Mouse (Mus musculus) urinary bladder, postnatal 36 days (tissue): ENCODE results near the gene Gm21970.
"Not testable (repeated sequence)": the region's sequence is repeated elsewhere in the genome, so short reads cannot be mapped to it uniquely, and the experiment has no call there.

ENCODE experiments used
- DNase-seq, 2 experiments: peaks; one replicate each; pipeline ENCODE4 v3.0.0; 2022; ENCODE audit warnings: low spot score in 2 of 2, mixed read lengths in 1 of 2

Gene Gm21970

DNA sequence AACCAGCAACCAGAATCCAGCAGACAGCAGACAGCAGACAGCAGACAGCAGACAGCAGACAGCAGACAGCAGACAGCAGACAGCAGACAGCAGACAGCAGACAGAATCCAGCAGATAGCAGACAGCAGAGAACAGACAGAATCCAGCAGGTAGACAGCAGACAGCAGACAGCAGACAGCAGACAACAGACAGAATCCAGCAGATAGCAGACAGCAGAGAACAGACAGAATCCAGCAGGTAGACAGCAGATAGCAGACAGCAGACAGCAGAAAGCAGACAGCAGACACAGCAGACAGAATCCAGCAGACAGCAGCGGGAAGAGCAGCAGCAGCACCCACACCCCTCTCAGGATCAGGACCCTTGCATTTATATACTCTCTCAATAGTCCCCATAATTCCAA is 47.1 kb downstream of the Gm21970 start:
- not testable (repeated sequence) for DNase-seq

DNA sequence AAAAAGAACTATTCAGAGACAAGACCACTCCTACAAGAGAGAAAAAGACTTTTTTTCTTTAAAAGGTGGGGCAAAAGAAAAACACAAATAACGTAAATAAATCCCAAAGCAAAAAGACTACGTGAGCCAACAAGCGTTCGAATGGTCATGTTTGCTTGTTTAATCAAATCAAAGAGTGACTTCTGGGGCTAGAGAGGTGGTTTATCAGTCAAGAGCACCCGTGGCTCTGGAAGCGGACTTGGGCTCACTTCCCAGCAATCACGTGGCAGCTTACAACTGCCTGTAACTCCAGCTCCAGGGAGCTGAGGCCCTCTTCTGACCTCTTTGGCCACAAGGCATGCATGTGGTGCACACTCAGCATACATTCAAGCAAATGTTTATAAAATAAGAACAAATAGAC is 49.8 kb downstream of the Gm21970 start:
- peak in 1 of 2 experiments; percentile 57 for DNase-seq

DNA sequence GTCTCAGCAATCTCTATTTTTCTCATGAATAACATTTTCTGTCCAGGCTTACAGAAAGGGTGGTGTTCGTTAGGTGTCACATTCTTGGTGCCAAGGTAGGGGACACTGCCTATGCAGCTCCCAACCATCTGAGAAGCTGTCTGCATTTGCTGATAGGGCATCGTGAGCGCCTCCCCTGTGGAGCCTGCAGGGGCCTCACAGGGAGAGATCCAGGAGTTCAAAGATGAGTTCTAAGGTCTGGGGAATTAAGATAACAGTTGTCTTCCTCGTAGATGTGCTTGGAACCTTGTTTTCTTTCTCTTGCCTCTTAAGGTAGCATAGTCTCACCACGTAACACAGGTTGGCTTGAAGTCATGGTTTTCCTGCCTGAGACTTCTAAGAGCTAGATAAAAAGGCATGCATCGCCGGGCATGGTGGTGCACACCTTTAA is 50.3 kb downstream of the Gm21970 start:
- DNase-seq: no peak

DNA sequence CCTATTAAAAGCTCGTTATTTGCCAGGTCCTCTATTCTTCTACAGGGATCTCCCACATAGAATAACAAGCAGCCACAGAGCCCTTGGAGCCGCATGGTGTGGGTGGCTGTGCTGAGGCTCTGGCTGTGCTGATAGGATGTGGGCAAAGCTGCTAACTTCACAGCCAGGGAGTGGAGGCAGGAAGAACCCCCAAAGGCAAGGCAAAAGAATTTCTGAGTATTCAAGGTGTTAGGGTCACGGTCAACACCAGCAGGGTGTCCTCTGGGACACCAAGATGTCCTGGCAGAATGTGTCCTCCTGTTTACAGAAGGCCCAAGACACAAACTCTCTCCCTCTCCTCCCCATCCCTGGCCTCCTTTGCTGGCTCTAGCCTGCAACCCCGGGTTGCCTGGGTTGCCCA is 50.9 kb downstream of the Gm21970 start:
- DNase-seq: no peak

DNA sequence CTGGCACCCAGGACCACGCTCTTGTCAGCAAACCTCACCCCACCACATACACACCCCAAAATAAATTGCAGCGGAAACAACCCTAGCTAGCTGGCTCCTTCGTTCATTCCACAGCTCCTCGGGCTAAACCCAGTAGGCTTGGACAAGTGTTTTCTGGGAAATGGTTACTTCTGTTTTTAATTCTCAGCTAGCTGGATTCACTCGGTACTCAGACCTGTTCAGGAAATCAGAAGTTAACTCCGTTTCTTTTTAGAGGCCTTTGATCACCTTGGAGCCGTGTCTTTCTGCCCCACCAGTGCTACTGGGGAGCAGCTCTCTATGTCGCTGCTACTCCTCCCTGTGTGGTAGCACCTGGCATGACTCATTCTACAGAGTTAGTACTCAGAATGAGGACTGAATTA is 51.7 kb downstream of the Gm21970 start:
- no peak for DNase-seq

DNA sequence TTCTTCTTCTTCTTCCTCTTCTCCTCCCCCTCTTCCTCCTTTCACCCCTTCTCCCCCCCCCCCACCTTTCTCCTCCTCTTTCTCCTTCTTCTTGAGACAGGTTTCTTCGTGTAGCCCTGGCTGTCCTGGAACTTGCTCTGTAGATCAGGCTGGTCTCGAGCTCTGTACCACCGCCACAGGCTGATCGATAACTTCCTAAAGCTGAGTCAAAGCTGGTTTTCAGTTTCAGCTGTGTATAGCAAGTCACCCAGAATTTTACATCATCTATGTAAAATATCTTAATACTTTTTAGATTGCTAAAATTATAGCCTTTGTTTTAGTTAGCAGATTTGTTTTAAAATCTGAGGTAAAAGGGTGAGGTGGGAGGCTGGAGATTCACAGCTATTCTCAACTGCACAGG is 53.3 kb downstream of the Gm21970 start:
- no peak for DNase-seq

DNA sequence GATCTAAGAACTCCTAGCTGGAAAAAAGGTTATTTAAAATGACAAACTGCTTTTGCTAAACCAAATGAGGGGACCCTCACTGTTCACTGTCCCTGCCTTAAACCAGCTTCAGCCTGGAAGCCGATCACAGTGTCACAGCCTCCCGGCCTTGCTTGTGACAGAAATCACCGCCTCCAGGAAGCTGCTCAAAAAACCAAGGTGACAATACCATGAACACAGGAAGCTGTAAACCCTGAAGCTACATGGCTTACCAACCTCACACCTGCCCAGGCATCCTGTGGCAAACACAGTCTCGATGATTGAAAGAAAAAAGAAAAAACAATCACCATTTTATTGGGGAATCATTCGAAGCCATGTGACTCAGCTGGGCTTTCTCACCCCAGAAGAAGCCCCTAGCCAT is 54.0 kb downstream of the Gm21970 start:
- no peak for DNase-seq

DNA sequence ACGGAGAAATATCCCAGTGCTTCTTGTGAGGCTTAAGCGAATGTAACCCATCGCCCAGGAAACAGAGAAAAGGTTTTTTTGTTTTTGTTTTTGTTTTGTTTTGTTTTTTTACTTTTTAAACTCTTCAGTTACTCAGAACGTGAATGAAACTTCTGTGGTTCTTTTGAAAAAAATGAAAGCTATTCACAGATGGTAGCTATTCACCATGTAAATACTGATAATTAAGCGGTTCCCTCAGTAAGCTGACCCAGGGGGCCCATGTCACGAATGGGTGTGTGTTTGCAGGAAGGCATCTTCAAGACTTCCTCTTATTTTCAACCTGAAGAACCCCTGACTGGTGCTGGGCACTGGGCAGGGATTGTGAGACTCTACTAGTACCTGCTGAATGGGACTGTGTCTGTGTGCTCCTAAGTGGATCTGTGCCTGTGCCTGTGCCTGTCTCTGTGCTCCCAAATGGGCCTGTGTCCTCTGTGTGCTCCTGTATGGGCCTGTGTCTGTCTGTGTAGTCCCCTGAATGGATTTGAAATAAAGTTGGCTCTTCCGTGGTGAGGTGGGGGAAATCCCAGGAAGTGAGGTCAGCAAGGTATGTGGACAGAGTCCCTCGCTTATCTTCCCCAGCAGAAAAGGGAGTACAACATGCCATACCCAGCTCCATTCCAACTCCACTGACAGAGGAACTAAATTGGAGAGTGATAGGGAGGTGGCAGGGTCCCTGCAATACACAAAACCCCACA is 55.4 kb downstream of the Gm21970 start:
- no peak for DNase-seq

DNA sequence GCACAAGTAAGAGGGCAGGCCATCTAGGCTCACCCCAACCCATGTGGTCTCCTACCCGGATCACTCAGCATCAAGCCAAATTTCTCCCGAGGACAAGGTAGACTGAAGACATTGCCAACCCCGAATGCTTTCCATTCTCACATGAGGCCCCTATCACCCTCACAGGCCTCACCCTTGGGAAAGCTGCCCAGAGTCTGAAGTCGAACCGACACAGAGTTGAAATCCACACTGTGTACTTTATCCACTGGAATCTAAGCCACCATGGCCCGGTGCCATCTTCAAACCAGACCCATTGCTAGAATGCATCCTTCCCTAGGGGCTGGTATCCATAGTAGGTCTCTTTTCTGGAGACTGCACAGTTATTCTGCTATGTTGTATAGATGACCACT is 56.0 kb downstream of the Gm21970 start:
- no peak for DNase-seq

DNA sequence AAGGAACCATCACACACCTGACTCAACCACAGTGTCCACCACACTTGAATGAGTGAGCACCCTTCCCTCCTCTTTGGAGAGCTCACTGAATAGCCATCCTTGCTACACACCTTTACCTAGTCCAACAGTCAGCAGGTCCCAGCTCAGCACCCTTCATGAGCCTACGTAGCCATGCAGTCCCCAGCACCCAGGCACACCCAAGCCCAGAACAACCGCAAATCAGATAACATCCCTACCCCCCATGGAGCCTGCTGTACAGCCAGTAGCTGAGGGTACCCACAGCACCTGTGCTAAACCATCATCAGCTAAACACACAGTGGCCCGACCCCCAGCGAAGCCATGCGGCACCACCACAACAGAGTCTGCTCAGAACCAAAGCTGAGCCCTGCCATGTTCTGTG is 56.6 kb downstream of the Gm21970 start:
- no peak for DNase-seq

DNA sequence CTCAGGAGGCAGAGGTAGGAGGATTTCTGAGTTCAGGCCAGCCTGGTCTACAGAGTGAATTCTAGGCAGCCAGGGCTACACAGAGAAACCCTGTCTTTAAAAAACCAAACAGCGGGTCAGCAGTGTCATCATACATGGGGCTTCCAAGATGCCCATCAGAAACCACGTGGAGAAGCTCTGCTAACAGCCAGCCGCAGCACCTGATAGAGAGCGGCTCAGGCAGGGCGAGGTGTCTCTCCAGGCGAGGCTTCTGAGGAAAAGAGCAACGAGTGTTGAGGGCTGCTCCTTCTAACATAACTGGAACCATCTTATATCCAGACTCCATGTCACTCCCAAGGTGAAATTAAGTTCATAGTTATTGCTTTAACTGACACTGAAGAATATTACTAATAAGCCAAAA is 57.4 kb downstream of the Gm21970 start:
- DNase-seq: no peak

DNA sequence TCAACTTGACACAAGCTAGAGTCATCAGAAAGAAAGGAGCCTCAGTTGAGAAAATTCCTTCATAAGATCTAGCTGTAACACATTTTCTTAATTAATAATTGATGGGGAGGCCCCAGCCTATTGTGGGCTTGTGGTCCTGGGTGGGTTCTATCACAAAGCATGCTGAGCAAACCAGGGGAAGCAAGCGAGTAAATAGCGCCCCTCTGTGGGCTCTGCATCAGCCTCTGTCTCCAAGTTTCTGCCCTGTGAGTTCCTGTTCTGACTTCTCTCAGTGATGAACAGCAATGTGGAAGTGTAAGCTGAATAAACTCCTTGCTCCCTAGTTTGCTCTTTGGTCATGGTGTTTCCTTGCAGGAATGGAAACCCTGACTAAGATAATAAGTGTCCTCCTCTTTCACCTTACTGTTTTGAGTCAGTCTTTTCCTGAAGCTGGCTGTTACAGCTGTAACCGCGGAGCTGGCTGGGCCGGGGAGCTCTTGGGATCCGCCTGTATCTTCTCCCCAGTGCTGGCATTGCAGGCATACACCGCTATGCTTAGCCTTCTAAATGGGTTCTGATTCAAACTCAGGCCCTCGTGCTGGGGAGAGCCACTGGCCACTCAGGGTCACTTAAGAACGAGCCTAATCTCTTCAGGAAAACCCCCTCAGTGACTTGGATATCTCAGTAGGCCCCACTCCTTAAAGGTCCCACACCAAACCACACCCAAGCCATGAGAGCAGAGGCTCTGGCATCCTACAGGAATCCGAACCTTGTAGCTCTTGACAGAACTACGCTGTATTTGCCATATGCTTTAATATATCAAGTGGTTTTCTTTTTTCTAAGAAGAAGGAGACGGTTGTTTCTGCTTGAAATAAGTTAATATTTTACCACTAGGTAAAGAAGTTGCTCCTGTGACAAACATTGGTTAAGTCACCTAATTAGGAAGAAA is 58.9 kb downstream of the Gm21970 start:
- no peak for DNase-seq

DNA sequence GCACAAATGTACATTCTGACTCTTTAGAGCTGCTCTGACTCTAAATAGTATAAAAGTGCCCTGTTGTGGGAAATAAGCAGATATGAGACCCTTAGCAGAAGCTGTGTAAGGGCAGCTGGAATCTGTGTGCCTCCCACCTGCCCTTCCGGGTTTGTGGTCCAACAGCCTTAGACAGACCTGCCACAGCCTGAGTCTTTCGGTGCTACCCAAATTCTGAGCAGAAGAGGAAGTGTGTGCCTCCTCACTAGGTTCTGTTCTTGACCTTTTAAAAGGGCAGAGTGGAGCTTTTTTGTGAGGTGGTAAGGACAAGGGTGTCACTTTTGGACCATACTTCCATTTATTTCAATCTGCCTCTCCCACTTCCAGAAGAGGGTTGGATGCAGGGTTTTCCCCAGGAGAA is 60.4 kb downstream of the Gm21970 start:
- DNase-seq: no peak

DNA sequence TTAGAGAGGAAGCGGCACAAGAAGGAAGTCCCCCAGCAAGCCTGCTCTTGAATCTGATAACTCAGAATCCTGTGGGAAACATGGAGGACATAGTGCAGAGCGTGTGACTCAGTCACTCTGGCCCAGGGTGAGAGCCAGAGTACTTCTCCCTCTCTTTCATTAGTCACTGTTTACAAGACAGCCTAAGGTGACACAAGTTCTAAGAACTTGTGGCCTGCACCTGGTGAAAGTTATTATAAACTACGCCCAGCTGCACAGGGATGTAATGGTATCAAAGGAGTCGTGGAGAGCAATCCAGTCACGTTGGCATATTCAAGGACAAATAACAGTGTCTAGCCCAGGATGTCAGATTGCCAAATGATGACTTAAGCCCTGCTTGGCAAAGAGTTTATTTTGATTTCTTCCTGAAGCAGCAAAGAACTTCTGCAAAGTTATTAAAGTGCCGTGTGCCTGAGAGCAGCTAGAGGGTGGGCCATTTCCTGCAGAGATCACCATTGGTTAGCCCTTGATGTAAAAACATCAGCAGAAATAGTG is 60.9 kb downstream of the Gm21970 start:
- no peak for DNase-seq

DNA sequence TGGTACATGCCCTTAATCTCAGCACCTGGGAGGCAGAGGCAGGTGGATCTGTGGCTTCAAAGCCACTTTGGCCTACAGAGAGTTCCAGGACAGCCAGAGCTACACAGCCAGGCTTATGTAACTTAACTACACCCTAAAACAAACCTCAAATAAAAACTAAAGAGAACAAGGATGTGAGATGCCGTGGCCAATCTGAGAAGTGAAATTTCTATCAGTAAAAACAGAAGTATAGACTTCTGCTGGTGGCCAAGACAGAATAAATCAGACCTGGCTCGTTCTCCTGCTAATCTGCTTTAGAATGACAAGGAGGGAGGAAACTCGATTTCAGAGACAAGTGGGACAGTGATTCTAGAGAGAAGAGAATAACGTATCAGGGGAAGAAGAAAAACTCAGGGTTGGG is 64.3 kb downstream of the Gm21970 start:
- DNase-seq: no peak

DNA sequence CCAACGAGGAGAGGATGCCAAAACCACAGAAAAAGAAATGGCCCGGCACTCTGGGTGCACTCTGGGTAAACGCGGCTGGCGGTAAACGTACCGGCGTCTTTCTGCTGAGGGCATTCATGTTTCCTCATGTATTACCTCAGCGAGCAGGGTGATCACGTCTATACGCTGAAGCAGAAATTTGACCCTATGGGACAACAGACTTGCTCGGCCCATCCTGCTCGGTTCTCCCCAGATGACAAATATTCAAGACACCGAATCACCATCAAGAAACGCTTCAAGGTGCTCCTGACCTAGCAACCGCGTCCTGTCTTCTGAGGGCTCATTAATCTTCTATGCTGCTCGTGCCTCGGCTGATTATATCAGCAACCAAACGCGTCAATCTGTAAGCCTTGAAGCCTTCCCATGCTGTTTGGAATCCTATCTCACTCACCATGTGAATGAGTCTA is 66.8 kb downstream of the Gm21970 start:
- no peak for DNase-seq

DNA sequence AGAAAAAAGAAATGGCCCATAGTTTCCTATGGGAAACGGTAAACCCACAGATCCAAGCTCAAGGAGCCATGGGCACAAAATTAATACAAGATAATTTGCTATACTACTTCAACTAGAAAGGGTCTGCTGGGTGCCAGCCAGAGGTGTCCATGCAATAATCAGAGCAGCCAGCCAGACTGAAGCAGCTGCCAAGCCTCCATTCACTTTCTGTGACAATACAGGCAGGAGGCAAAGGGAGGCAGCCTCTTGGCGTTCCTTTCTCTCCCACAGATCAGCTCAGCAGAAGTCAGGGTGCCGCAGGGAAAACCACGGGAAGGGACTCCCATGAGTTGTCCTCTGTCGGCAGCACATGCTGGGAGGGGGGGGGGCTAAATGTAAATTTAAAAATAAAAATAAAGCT is 67.5 kb downstream of the Gm21970 start:
- DNase-seq: peak in 1 of 2 experiments; percentile 32

DNA sequence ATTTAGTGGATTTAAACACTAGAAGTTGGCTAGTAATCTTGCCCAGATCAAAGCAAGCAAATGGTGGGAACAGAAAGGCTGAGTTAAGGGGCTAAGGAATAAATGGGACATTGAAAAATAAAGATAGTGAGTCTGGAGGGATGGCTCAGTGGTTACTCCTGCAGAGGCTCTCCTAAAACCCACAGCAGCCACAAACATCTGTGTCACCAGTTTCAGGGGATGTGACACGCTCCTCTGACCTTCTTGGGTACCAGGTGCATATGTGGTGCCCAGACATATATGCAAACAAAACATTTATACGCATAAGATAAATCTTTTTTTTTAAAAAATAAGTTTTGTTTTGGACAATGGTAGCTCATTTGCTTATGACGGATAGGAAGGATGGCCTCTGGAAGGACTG is 67.9 kb downstream of the Gm21970 start:
- DNase-seq: no peak

DNA sequence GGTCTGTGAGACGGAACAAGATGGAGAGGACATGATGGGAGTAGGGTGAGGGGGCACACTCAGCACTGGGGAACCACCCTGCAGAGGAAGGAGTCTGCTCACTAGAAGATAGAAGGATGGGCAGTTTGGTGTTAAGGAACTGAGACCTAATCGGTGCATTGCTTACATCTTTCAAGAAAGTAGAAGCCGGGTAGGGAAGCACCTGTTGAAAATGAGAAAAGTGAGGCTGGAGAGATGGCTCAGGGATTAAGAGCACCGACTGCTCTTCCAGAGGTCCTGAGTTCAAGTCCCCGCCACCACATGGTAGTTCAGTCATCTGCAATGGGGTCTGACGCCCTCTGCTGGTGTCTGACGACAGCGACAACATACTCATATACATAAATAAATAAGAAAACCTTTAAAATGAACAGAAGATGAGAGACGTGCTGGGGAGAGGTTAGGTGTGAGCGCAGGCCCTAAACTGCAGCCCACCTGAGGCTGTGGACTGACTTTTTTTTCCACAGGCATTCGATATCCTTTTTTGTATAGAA is 68.4 kb downstream of the Gm21970 start:
- DNase-seq: no peak

DNA sequence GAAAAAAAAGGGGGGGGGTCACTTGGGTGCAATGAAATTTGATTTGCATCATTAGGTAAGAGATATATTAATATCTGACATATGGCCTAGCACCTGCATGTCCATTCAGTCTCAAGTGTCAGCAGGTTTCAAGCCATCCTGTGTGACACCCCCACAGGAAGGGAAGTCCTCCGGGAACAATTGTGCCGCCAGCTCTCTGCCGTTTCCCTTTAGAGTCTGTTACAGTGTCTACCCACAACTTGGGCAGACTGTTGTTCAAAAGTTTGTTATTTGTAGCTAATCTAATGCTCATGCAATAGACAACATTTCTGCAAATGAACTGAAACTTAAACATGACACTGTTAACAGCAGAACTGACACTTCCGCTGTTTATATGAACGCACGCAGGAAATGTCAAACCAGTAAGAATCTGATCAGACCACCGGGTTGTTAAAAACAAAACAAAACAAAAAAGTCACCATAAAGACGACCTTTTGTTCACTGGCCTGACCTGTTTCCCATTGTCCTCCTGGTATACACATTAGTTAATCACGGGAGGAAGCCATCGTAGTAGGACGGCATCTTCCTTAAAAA is 69.6 kb downstream of the Gm21970 start:
- no peak for DNase-seq

DNA sequence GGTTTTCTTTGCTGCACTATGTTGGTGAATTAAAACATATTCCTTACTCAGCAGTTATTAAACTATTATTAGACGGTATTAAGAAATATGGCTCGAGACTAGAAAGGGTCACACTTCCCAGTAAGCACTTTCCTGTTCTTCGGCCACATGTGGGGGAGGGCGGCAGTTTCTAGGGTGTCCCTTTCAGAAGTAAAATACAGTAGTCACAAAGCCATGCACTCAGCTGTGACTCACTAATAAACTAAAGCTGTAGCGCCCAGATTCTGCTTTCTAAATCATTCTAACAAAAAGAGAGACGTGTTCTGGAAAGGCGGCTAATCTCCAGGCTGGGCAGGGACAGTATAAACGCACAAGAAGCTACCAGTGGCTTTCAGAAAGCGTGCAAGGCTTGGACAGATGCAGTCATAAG is 70.3 kb downstream of the Gm21970 start:
- DNase-seq: no peak

DNA sequence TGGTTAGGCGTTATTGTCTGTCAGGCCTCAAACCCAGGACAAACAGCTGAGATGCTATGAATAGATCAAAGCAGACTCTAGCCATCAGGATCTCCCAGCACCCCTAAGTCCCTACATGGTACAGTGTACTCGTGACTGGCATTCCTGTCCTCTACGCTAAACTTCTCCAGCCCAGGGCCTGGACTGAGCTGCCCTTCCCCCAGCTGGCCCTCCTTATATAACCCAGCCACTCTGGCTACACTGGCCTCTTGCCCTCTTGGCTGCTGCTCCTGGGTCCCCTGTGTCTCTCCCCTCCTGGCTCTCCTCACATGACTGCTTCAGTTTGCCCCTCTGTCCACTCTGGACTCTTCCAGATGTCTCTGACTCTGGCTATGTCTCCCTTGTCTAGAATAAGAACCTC is 71.1 kb downstream of the Gm21970 start:
- DNase-seq: peak in 1 of 2 experiments; percentile 48
